Mouse (Mus musculus) megakaryocyte, embryonic 14.5 days (primary cell): ENCODE measurements around the gene Slain1.

ENCODE experiments used
- FLI1 ChIP-seq: IDR thresholded peaks from 2 replicates; pipeline ENCODE4 v1.6.1; 2012; ENCODE audit warnings: low read length, inconsistent platforms, mixed read lengths
- GATA1 ChIP-seq: IDR thresholded peaks from 3 replicates; pipeline ENCODE4 v1.6.1; 2012; ENCODE audit warnings: mixed read lengths, low read length, inconsistent platforms, borderline replicate concordance

DNA sequence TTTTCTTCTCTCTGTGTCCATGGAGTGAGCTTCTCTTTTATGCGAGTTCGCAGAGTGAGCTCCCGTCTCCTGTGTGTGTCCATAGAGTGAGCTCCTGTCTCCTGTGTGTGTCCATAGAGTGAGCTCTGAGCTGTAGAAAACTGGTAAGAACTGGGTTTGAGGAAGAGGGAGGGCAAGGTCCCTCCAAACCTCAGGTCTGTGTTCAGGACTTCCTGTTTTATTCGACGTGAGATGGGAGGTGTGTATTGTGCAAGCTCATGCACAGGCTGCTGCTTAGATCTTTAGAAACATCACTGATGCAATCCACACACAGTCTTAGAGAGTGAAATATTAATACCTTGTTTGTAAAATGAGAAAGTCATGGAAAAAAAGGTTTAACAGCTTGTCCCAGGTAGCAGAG lies 63.0 kb downstream of the Slain1 start:
- no peak for TF ChIP-seq GATA1
- TF ChIP-seq FLI1, result no peak
